Mouse (Mus musculus): ENCODE results near the gene Prkg1. TPM values are rescaled to one million over a fixed set of nuclear protein-coding genes. Genes with fewer than 3 reads are reported as not detected.

Prkg1 gene
- polyA plus RNA-seq, 1 experiment, result 5.9 TPM

DNA sequence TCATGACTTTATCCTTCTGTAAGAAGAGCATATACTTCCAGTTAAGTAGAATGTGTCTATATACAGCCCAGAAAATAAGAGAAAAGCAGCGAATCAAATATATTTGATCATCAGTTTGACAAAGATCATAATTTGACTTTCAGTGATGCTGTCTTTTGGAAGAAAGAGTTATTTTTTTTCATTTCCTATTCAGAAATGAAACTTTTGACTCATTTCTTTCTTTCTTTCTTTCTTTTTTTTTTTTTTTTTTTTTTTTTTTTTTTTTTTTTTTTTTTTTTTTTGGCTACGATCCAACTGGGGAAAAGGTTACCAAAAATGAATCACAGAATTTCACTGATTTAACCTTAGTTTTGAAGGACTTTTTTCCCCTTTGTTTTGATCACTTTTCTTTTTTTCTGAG is 259.8 kb downstream of the Prkg1 start:
- TF ChIP-seq CTCF (IDR thresholded peaks at IDR 0.05; ENCODE audit: extremely low read depth, insufficient read depth, low read length), result no peak
- TF ChIP-seq POLR2A (IDR thresholded peaks at IDR 0.05; ENCODE audit: extremely low read depth, insufficient read depth, low read length), result no peak
- Histone ChIP-seq H3K4me3 (ENCODE audit: insufficient read depth, low read length) (no peak overlapping the region), H3K27ac (ENCODE audit: insufficient read depth, low read length) (no peak overlapping the region), H3K4me1 (ENCODE audit: control insufficient read depth, insufficient read depth, low read length) (no peaks in the 10 kb centered on the region)

DNA sequence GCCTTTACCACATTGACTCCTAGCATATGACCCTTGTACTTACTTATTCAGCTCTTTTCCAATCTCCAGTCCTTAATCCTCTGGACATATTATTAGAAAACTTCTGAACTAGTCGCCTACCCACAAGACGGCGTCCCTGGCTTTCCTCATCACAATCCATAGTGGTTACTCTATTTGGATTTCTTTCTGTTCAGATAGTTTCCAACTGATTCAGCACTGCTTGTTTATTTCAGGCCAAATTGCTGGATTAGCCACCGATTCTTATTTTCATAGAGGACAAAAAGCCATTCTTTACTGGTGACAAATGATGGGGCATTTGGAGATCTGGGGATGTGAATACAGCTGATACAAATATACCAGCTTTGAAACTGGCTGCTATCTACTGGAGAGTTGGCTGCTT is 267.4 kb downstream of the Prkg1 start:
- Histone ChIP-seq H3K4me1 (ENCODE audit: control insufficient read depth, insufficient read depth, low read length) (no peaks in the 10 kb centered on the region; the same call in 1 of the 2 replicates), H3K4me3 (ENCODE audit: insufficient read depth, low read length) (no peak overlapping the region), H3K27ac (ENCODE audit: insufficient read depth, low read length) (no peak overlapping the region)
- no peak for TF ChIP-seq POLR2A (IDR thresholded peaks at IDR 0.05; ENCODE audit: extremely low read depth, insufficient read depth, low read length)
- TF ChIP-seq CTCF (IDR thresholded peaks at IDR 0.05; ENCODE audit: extremely low read depth, insufficient read depth, low read length), result no peak

- no peak overlapping the region for H3K27ac ChIP-seq (ENCODE audit: insufficient read depth, low read length)
- TF ChIP-seq POLR2A (IDR thresholded peaks at IDR 0.05; ENCODE audit: extremely low read depth, insufficient read depth, low read length), result no peak
- TF ChIP-seq CTCF (IDR thresholded peaks at IDR 0.05; ENCODE audit: extremely low read depth, insufficient read depth, low read length), result no peak
- 0 out of 2 replicates have a peak, but pooled peaks cover 3% of the 10 kb centered on the region for H3K4me1 ChIP-seq (ENCODE audit: control insufficient read depth, insufficient read depth, low read length)
- H3K4me3 ChIP-seq (ENCODE audit: insufficient read depth, low read length), result no peak overlapping the region
Observed at GRCm38 (mm10) chr19:31489606-31490005, 275.2 kb downstream of the Prkg1 start.

DNA sequence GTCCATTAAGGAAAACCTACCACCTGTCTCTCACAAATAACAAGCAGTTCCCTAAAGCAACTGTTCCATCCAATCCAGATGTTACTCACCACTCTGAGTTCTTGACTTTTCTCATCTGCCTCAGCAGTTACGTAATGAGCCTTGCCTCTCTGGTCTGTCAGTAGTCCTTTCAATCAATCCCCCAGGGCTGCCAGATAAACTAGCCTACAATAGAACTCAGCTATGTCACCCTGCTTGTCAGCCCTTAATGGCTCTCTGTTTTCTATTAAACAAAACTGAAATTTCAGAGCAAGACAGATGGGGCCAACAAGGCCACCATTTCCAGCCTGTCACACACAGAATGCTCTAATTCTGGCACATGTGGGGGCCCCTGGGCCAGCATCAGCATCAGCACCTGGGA is 293.1 kb downstream of the Prkg1 start:
- Histone ChIP-seq H3K27ac (ENCODE audit: insufficient read depth, low read length) (no peak overlapping the region), H3K4me1 (ENCODE audit: control insufficient read depth, insufficient read depth, low read length) (no peaks in the 10 kb centered on the region), H3K4me3 (ENCODE audit: insufficient read depth, low read length) (no peak overlapping the region)
- no peak for TF ChIP-seq CTCF (IDR thresholded peaks at IDR 0.05; ENCODE audit: extremely low read depth, insufficient read depth, low read length)
- no peak for TF ChIP-seq POLR2A (IDR thresholded peaks at IDR 0.05; ENCODE audit: extremely low read depth, insufficient read depth, low read length)

DNA sequence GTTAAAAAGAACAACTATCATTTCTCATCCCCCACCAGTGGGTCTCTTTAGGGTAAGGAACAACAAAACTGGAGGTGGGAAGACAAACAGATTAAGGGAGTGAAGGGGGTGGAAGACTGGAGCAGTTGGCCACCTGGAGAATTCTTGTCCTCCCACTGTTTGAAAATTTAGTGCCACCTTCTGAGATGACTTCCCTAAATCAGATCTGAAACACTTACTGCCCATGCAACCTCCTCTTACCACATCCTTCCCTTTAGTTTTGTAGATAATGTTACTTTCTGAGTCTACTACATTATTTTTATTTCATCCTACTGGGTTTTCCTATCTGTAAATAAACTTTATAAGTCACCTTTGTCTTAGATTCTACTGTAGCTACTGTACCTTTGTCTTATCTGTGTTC is 304.6 kb downstream of the Prkg1 start:
- TF ChIP-seq POLR2A (IDR thresholded peaks at IDR 0.05; ENCODE audit: extremely low read depth, insufficient read depth, low read length) (no peak), CTCF (IDR thresholded peaks at IDR 0.05; ENCODE audit: extremely low read depth, insufficient read depth, low read length) (no peak)
- no peak overlapping the region for H3K4me3 ChIP-seq (ENCODE audit: insufficient read depth, low read length)
- no peak overlapping the region for H3K27ac ChIP-seq (ENCODE audit: insufficient read depth, low read length)
- no peaks in the 10 kb centered on the region for H3K4me1 ChIP-seq (ENCODE audit: control insufficient read depth, insufficient read depth, low read length)

DNA sequence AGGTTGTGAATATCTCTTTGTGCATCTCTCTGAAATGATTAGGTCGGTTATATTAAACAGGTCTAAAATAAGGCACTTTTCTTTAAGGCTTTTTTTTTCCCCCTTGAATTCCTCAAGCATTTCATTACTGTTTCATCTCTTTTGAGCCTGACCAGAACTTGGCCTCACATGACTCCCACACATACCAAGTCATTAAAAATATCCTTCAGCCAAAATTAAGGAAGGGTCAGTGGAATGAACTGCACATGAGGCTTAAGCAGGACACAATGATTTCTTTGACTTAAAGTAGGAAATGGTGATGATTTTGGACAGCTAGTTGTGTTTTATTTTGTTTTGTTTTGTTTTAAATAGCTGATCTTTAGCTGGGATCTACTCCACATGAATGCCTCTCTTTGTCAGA is 320.7 kb downstream of the Prkg1 start:
- TF ChIP-seq POLR2A (IDR thresholded peaks at IDR 0.05; ENCODE audit: extremely low read depth, insufficient read depth, low read length), result no peak
- TF ChIP-seq CTCF (IDR thresholded peaks at IDR 0.05; ENCODE audit: extremely low read depth, insufficient read depth, low read length), result no peak
- Histone ChIP-seq H3K27ac (ENCODE audit: insufficient read depth, low read length) (no peak overlapping the region), H3K4me3 (ENCODE audit: insufficient read depth, low read length) (no peak overlapping the region), H3K4me1 (ENCODE audit: control insufficient read depth, insufficient read depth, low read length) (no peaks in the 10 kb centered on the region)

DNA sequence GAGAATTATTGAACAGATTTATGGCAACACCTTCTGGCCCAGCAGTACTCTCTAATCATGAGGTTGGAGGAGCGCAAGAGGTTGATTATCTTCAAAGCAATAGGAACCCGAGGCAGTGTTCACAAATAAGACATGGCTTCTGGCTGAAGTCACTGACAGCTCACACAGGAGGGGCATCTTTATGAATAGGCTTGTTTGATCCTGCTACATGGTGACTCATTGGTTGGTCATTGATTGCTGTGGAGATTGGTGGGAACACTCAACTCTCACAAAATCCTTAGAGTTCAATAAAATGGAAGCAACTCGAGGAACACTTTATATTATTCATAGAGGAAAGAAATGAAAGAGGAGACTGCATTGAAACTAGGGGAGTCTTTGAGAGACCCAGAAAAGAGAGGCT is 322.5 kb downstream of the Prkg1 start:
- Histone ChIP-seq H3K4me1 (ENCODE audit: control insufficient read depth, insufficient read depth, low read length) (no peaks in the 10 kb centered on the region), H3K27ac (ENCODE audit: insufficient read depth, low read length) (no peak overlapping the region), H3K4me3 (ENCODE audit: insufficient read depth, low read length) (no peak overlapping the region)
- TF ChIP-seq POLR2A (IDR thresholded peaks at IDR 0.05; ENCODE audit: extremely low read depth, insufficient read depth, low read length) (no peak), CTCF (IDR thresholded peaks at IDR 0.05; ENCODE audit: extremely low read depth, insufficient read depth, low read length) (no peak)

GRCm38 (mm10) chr19:31433446-31433845 is 331.4 kb downstream of the Prkg1 start:
- H3K27ac ChIP-seq (ENCODE audit: insufficient read depth, low read length), result no peak overlapping the region
- no peak overlapping the region for H3K4me3 ChIP-seq (ENCODE audit: insufficient read depth, low read length)
- H3K4me1 ChIP-seq (ENCODE audit: control insufficient read depth, insufficient read depth, low read length), result no peaks in the 10 kb centered on the region
- TF ChIP-seq CTCF (IDR thresholded peaks at IDR 0.05; ENCODE audit: extremely low read depth, insufficient read depth, low read length) (no peak), POLR2A (IDR thresholded peaks at IDR 0.05; ENCODE audit: extremely low read depth, insufficient read depth, low read length) (no peak)

DNA sequence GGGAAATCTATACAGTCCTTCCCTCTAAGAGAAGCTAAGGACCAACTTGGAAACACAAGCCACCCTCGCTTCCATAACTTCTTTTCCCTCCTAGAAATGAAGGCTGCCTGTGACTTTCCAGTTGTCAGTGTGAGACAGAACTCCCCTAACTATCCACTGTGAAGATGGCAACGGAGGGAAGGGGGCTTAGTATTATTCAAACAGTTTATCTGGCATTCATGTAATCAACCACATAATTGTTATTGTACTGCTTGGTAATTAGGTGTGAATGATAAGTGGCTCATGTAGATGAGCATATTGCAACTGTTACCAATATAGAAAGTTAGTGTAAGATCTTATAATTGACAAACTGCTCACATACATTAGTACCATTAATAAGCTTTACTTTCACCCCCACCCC is 333.4 kb downstream of the Prkg1 start:
- TF ChIP-seq POLR2A (IDR thresholded peaks at IDR 0.05; ENCODE audit: extremely low read depth, insufficient read depth, low read length) (no peak), CTCF (IDR thresholded peaks at IDR 0.05; ENCODE audit: extremely low read depth, insufficient read depth, low read length) (no peak)
- Histone ChIP-seq H3K4me1 (ENCODE audit: control insufficient read depth, insufficient read depth, low read length) (no peaks in the 10 kb centered on the region), H3K27ac (ENCODE audit: insufficient read depth, low read length) (no peak overlapping the region), H3K4me3 (ENCODE audit: insufficient read depth, low read length) (no peak overlapping the region)

DNA sequence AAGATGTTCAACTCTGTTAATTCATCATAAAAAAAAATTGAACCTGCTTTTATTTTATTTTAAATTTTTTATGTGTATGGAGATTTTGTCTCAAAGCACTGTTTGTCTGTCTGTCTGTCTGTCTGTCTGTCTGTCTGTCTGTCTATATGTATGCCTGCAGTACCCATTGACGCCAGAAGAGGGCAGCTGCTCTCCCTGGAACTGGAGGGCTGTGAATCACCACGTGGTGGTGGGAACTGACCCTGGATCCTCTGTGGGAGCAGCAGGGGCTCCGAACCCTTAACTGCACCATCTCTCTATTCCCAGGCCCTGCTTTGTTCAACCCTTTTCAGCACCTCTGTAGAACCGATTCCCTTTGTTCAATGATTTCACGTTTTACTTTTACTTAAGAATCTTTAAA is 338.7 kb downstream of the Prkg1 start:
- no peak overlapping the region for H3K4me3 ChIP-seq (ENCODE audit: insufficient read depth, low read length)
- no peaks in the 10 kb centered on the region for H3K4me1 ChIP-seq (ENCODE audit: control insufficient read depth, insufficient read depth, low read length)
- H3K27ac ChIP-seq (ENCODE audit: insufficient read depth, low read length), result no peak overlapping the region
- TF ChIP-seq POLR2A (IDR thresholded peaks at IDR 0.05; ENCODE audit: extremely low read depth, insufficient read depth, low read length) (no peak), CTCF (IDR thresholded peaks at IDR 0.05; ENCODE audit: extremely low read depth, insufficient read depth, low read length) (no peak)

GRCm38 (mm10) chr19:31425199-31425598 is 339.6 kb downstream of the Prkg1 start:
- no peak for TF ChIP-seq CTCF (IDR thresholded peaks at IDR 0.05; ENCODE audit: extremely low read depth, insufficient read depth, low read length)
- TF ChIP-seq POLR2A (IDR thresholded peaks at IDR 0.05; ENCODE audit: extremely low read depth, insufficient read depth, low read length), result no peak
- no peak overlapping the region for H3K27ac ChIP-seq (ENCODE audit: insufficient read depth, low read length)
- no peak overlapping the region for H3K4me3 ChIP-seq (ENCODE audit: insufficient read depth, low read length)
- no peaks in the 10 kb centered on the region for H3K4me1 ChIP-seq (ENCODE audit: control insufficient read depth, insufficient read depth, low read length)
